Mouse (Mus musculus) embryonic facial prominence, embryonic 10.5 days (tissue): Measurements from ENCODE around the gene Kctd18. TPM values are rescaled to one million over a fixed set of nuclear protein-coding genes. Genes with fewer than 3 reads are reported as not detected.
"Not testable (repeated sequence)": the region's sequence is repeated elsewhere in the genome, so short reads cannot be mapped to it uniquely, and the experiment has no call there.

Experiments used
- DNase-seq: peaks from one replicate; pipeline ENCODE4 v3.0.0-alpha.2; 2017; ENCODE audit warnings: low spot score
- H3K27ac ChIP-seq: fragments of 300-500 bp; sonication (generic); replicated peaks from 2 replicates; pipeline ENCODE4 v1.5.1; 2016; ENCODE audit warnings: mild to moderate bottlenecking
- H3K27me3 ChIP-seq: fragments of 300-500 bp; sonication (generic); replicated peaks from 2 replicates; pipeline ENCODE4 v1.6.1; 2016; ENCODE audit warnings: low read depth, mild to moderate bottlenecking; ENCODE audit not compliant: poor library complexity, severe bottlenecking
- H3K36me3 ChIP-seq: fragments of 300-500 bp; sonication (generic); replicated peaks from 2 replicates; pipeline ENCODE4 v1.6.1; 2016; ENCODE audit warnings: mild to moderate bottlenecking, moderate library complexity
- H3K4me1 ChIP-seq: fragments of 300-500 bp; sonication (generic); 2 replicates; pipeline ENCODE4 v1.6.1; 2016
- H3K4me3 ChIP-seq: fragments of 300-500 bp; sonication (generic); 2 replicates; pipeline ENCODE4 v1.5.1; 2016; ENCODE audit warnings: mild to moderate bottlenecking, moderate library complexity
- H3K9me3 ChIP-seq: fragments of 300-500 bp; sonication (generic); 2 replicates; pipeline ENCODE4 v1.6.1; 2016; ENCODE audit warnings: mild to moderate bottlenecking
- WGBS: fragments of 180-500 bp; shearing (Covaris S2); methylation state at CpG from one replicate; pipeline ENCODE4 v1.1.7; 2016; 5-methylcytosine and 5-hydroxymethylcytosine counted together
- polyA plus RNA-seq: library from polyadenylated mRNA; unstranded; fragments of >200 nt; fragmentation: Nextera tagmentation; extraction: Ambion mirVana; gene quantifications from 2 replicates; pipeline ENCODE4 v1.2.1, GENCODE M21; 2016

Gene Kctd18
- polyA plus RNA-seq = 17.3 and 18.0 TPM in 2 replicates

- WGBS = 94% methylated on average over 7 of the region's 7 CpGs
- peaks cover 100% of the 10 kb centered on the region for H3K36me3 ChIP-seq
- no peaks in the 10 kb centered on the region for H3K9me3 ChIP-seq
- H3K27me3 ChIP-seq = no peaks in the 10 kb centered on the region
- no peak within 1 kb of the TSS for H3K27ac ChIP-seq
- H3K4me1 ChIP-seq = no peaks in the 10 kb centered on the region
- no peak within 1 kb of the TSS for H3K4me3 ChIP-seq
- DNase-seq = no peak
Observed at GRCm38 (mm10) chr1:58018856-58019255, at the start of gene Kctd18. TSS of gene Kctd18 (minus strand) at chr1:58018956.

GRCm38 (mm10) chr1:58065606-58066005 lies 46.9 kb upstream of the Kctd18 start:
- H3K27me3 ChIP-seq = no peaks in the 10 kb centered on the region
- H3K4me3 ChIP-seq = no peak overlapping the region
- no peaks in the 10 kb centered on the region for H3K36me3 ChIP-seq
- H3K9me3 ChIP-seq = no peaks in the 10 kb centered on the region
- H3K4me1 ChIP-seq = no peaks in the 10 kb centered on the region
- DNase-seq = no peak
- 86% methylated on average over 3 of the region's 3 CpGs for WGBS
- H3K27ac ChIP-seq = no peak overlapping the region

- no peak for DNase-seq
- H3K36me3 ChIP-seq = no peaks in the 10 kb centered on the region
- no peaks in the 10 kb centered on the region for H3K27me3 ChIP-seq
- no peak overlapping the region for H3K27ac ChIP-seq
- no peaks in the 10 kb centered on the region for H3K4me1 ChIP-seq
- H3K9me3 ChIP-seq = no peaks in the 10 kb centered on the region
- 93% methylated on average over 5 of the region's 5 CpGs for WGBS
- H3K4me3 ChIP-seq = no peak overlapping the region
Observed at GRCm38 (mm10) chr1:58065151-58065550, 46.4 kb upstream of the Kctd18 start.

GRCm38 (mm10) chr1:58062131-58062530 lies 43.4 kb upstream of the Kctd18 start:
- Histone ChIP-seq H3K36me3 (no peaks in the 10 kb centered on the region), H3K27ac (no peak overlapping the region), H3K4me3 (no peak overlapping the region), H3K27me3 (no peaks in the 10 kb centered on the region), H3K9me3 (no peaks in the 10 kb centered on the region), H3K4me1 (no peaks in the 10 kb centered on the region)
- no peak for DNase-seq
- WGBS = 86% methylated on average over 7 of the region's 7 CpGs

GRCm38 (mm10) chr1:58058846-58059245 lies 40.1 kb upstream of the Kctd18 start:
- Histone ChIP-seq H3K9me3 (no peaks in the 10 kb centered on the region), H3K4me3 (no peak overlapping the region), H3K4me1 (no peaks in the 10 kb centered on the region), H3K27ac (no peak overlapping the region), H3K27me3 (no peaks in the 10 kb centered on the region), H3K36me3 (no peaks in the 10 kb centered on the region)
- no peak for DNase-seq
- 95% methylated on average over 4 of the region's 4 CpGs for WGBS

- WGBS = 83% methylated on average over 11 of the region's 11 CpGs
- Histone ChIP-seq H3K36me3 (no peaks in the 10 kb centered on the region), H3K27me3 (no peaks in the 10 kb centered on the region), H3K27ac (no peak overlapping the region), H3K9me3 (no peaks in the 10 kb centered on the region), H3K4me3 (no peak overlapping the region), H3K4me1 (no peaks in the 10 kb centered on the region)
- no peak for DNase-seq
Observed at GRCm38 (mm10) chr1:58056939-58057338, 38.2 kb upstream of the Kctd18 start.

GRCm38 (mm10) chr1:58056074-58056807 lies 37.5 kb upstream of the Kctd18 start:
- H3K27me3 ChIP-seq = no peaks in the 10 kb centered on the region
- 84% methylated on average over 13 of the region's 13 CpGs for WGBS
- no peak overlapping the region for H3K4me3 ChIP-seq
- H3K36me3 ChIP-seq = no peaks in the 10 kb centered on the region
- no peaks in the 10 kb centered on the region for H3K4me1 ChIP-seq
- no peak for DNase-seq
- H3K9me3 ChIP-seq = no peaks in the 10 kb centered on the region
- H3K27ac ChIP-seq = no peak overlapping the region

- no peaks in the 10 kb centered on the region for H3K9me3 ChIP-seq
- 91% methylated on average over 11 of the region's 11 CpGs for WGBS
- no peak overlapping the region for H3K4me3 ChIP-seq
- DNase-seq = no peak
- no peaks in the 10 kb centered on the region for H3K4me1 ChIP-seq
- H3K27ac ChIP-seq = no peak overlapping the region
- H3K27me3 ChIP-seq = no peaks in the 10 kb centered on the region
- H3K36me3 ChIP-seq = no peaks in the 10 kb centered on the region
Observed at GRCm38 (mm10) chr1:58055598-58055997, 36.8 kb upstream of the Kctd18 start.

- Histone ChIP-seq H3K27me3 (no peaks in the 10 kb centered on the region), H3K4me1 (no peaks in the 10 kb centered on the region), H3K9me3 (no peaks in the 10 kb centered on the region), H3K27ac (no peak overlapping the region), H3K36me3 (no peaks in the 10 kb centered on the region), H3K4me3 (no peak overlapping the region)
- 90% methylated on average over 5 of the region's 5 CpGs for WGBS
- DNase-seq = no peak
Observed at GRCm38 (mm10) chr1:58049126-58049525, 30.4 kb upstream of the Kctd18 start.

- Histone ChIP-seq H3K4me1 (no peaks in the 10 kb centered on the region), H3K9me3 (no peaks in the 10 kb centered on the region), H3K36me3 (no peaks in the 10 kb centered on the region), H3K27ac (no peak overlapping the region), H3K27me3 (no peaks in the 10 kb centered on the region), H3K4me3 (no peak overlapping the region)
- DNase-seq = no peak
- WGBS = 67% methylated on average over 3 of the region's 3 CpGs
Observed at GRCm38 (mm10) chr1:58046721-58047290, 28.1 kb upstream of the Kctd18 start.

GRCm38 (mm10) chr1:58045546-58045945 lies 26.8 kb upstream of the Kctd18 start:
- no peaks in the 10 kb centered on the region for H3K27me3 ChIP-seq
- H3K9me3 ChIP-seq = no peaks in the 10 kb centered on the region
- H3K4me1 ChIP-seq = no peaks in the 10 kb centered on the region
- no peak overlapping the region for H3K27ac ChIP-seq
- no peak overlapping the region for H3K4me3 ChIP-seq
- H3K36me3 ChIP-seq = no peaks in the 10 kb centered on the region
- WGBS = 78% methylated on average over 5 of the region's 5 CpGs
- no peak for DNase-seq

- Histone ChIP-seq H3K27ac (no peak overlapping the region), H3K9me3 (no peaks in the 10 kb centered on the region), H3K4me3 (no peak overlapping the region), H3K36me3 (no peaks in the 10 kb centered on the region), H3K4me1 (no peaks in the 10 kb centered on the region), H3K27me3 (no peaks in the 10 kb centered on the region)
- no peak for DNase-seq
- WGBS = 73% methylated on average over 3 of the region's 3 CpGs
Observed at GRCm38 (mm10) chr1:58045076-58045475, 26.3 kb upstream of the Kctd18 start.

- not testable (repeated sequence) for H3K4me1 ChIP-seq, H3K9me3 ChIP-seq, H3K36me3 ChIP-seq, H3K27me3 ChIP-seq, H3K27ac ChIP-seq, DNase-seq, H3K4me3 ChIP-seq
- 93% methylated on average over 9 of the region's 9 CpGs for WGBS
Observed at GRCm38 (mm10) chr1:58037306-58037705, 18.6 kb upstream of the Kctd18 start.
